Mouse (Mus musculus): Measurements from ENCODE around the gene Cdc123. TPM values are rescaled to one million over a fixed set of nuclear protein-coding genes. Genes with fewer than 3 reads are reported as not detected.

The Cdc123 gene
- polyA plus RNA-seq (2015; fragmentation: Nextera tagmentation; extraction: Ambion mirVana): 251 and 263 TPM in 2 replicates

DNA sequence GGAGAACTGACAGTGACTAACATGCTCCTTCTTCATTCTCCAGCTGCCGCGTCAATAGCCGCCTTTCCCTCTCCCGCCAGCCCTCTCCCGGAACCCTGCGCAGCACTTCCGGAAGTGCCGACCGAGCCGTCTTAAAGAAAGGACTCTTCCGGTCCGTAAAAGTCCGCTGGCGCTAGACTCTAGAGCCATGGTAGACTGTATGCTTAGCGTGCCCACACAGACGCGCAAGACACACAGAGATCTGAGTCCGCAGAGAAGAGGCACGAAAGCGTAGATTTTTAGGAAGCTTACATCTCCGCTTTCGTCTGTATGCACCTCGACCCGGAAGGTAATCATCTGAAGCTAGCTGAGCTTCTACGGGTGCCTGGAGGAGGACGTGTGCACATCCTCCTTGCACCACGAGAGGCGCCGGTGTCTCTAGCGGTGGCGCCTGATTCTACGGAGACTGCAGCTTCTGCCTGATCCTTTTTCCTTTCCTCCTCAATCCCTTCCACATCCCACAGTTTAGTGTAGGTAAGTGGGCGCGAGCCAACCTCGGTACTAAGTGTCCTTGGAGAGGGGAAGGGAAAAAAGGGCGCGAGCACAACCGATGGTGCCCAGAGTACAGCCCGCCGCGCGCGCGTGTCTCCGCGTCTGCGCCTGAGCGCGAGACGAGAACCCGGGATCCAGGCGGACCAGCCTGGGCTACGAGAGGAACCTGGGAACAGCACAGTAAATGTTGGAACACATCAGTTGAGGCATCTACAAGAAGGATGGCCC, at the start of gene Cdc123, which contains the start of gene Nudt5:
Gene Cdc123 (minus strand): TSS at position 292 of the 759 bp plus-strand sequence.
Gene Nudt5 (plus strand): TSS at position 147 of the 759 bp plus-strand sequence.
- ATAC-seq: peak; percentile 97
- WGBS: under 1% methylated on average over 52 of the region's 53 CpGs

DNA sequence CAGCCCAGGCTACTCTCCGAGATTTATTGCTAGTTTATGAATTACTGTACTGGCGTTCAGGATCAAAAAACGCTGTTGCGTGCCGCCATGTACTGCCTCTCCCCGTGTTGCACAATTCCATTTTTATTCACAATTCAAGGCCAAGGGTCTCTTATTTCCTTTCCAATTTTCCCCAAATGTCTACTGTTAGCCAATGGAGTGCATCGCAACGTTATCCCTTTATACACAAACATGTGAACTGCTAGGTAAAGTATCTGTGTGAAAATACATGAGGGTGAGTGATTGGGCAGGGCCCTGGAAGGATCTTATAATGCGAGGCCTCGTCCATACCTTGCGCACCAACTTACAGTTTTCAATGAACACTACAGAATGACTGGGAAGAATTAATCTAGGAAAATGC, 49.3 kb upstream of the Cdc123 start:
- WGBS: 45% methylated on average over 11 of the region's 11 CpGs
- Histone ChIP-seq H3K4me3 (ENCODE audit: low read depth, low read length) (peak overlapping the region; percentile 94), H3K36me3 (ENCODE audit: control insufficient read depth, insufficient read depth, low read length) (peaks cover 6% of the 10 kb centered on the region; the same call in 1 of the 2 replicates), H3K4me1 (ENCODE audit: control insufficient read depth, insufficient read depth, low read length) (peaks cover 13% of the 10 kb centered on the region), H3K27ac (ENCODE audit: low read length) (no peak overlapping the region), H3K9me3 (replicated peaks; ENCODE audit: control insufficient read depth, low read length, poor library complexity, severe bottlenecking) (no peaks in the 10 kb centered on the region), H3K9ac (ENCODE audit: low read depth, low read length) (peak overlapping the region; percentile 95), H3K4me2 (ENCODE audit: low read length) (peak overlapping the region; percentile 66), H3K27me3 (ENCODE audit: control insufficient read depth, insufficient read depth, low read depth, low read length) (no peaks in the 10 kb centered on the region)
- ATAC-seq: peak; percentile 41; the same call in 1 of the 2 replicates

More for the DNA sequence above, at the start of gene Cdc123, which contains the start of gene Nudt5:
- H3K27me3 ChIP-seq (ENCODE audit: control insufficient read depth, insufficient read depth, low read depth, low read length): no peaks in the 10 kb centered on the region
- peaks cover 12% of the 10 kb centered on the region for H3K36me3 ChIP-seq (ENCODE audit: control insufficient read depth, insufficient read depth, low read length)
- H3K4me2 ChIP-seq (ENCODE audit: low read length): peak within 1 kb of the TSS; percentile 69
- H3K4me1 ChIP-seq (ENCODE audit: control insufficient read depth, insufficient read depth, low read length): peaks cover 8% of the 10 kb centered on the region
- H3K27ac ChIP-seq (ENCODE audit: low read length): peak within 1 kb of the TSS; percentile 83
- peak within 1 kb of the TSS; percentile 54 for H3K4me3 ChIP-seq (ENCODE audit: low read depth, low read length)
- no peaks in the 10 kb centered on the region for H3K9me3 ChIP-seq (replicated peaks; ENCODE audit: control insufficient read depth, low read length, poor library complexity, severe bottlenecking)
- H3K9ac ChIP-seq (ENCODE audit: low read depth, low read length): peak within 1 kb of the TSS; percentile 71

DNA sequence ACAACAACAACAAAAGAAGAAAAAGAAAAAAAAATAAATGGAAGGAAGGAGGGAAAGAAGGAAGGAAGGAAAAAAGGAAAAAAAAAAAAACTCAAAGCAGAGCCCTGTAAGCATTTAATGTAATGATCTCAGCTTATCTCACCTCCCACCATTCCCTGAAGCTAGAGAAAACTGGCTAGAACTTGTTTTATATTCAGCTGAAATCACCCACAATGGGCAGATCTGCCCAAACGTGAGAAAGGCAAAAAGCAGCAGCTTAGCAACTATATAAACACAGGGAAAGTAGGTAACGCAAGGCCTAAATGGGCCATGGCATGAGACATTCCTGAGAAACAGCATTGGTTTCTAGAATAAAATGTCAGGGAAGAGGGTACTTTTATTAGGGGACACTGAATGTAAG, 44.4 kb upstream of the Cdc123 start:
- Histone ChIP-seq H3K9ac (ENCODE audit: low read depth, low read length) (no peak overlapping the region), H3K9me3 (replicated peaks; ENCODE audit: control insufficient read depth, low read length, poor library complexity, severe bottlenecking) (no peaks in the 10 kb centered on the region), H3K27me3 (ENCODE audit: control insufficient read depth, insufficient read depth, low read depth, low read length) (no peaks in the 10 kb centered on the region), H3K27ac (ENCODE audit: low read length) (no peak overlapping the region), H3K4me3 (ENCODE audit: low read depth, low read length) (no peak overlapping the region), H3K36me3 (ENCODE audit: control insufficient read depth, insufficient read depth, low read length) (peaks cover 12% of the 10 kb centered on the region; the same call in 1 of the 2 replicates), H3K4me2 (ENCODE audit: low read length) (no peak overlapping the region), H3K4me1 (ENCODE audit: control insufficient read depth, insufficient read depth, low read length) (peaks cover 13% of the 10 kb centered on the region)
- no peak for ATAC-seq
- 67% methylated on average over 2 of the region's 2 CpGs for WGBS

DNA sequence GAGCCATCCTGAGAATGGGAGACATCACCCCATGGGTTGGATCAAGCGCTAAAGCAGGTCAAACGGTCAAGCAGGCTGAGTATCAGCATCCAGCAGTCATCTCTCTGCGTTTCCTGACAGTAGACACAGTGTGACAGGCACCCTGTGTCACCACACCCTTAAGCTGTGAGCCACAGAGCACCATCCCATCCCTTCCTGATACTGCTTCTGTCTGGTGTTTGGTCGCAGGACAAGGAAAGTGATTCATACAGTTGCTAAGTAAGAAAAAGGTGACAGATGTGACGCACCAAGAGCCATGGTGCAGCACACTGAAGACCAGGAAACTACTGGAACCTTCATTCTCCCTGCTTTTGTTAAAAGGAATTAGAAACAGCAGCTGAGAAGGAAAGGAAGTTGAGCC, 43.9 kb upstream of the Cdc123 start:
- no peak for ATAC-seq
- H3K36me3 ChIP-seq (ENCODE audit: control insufficient read depth, insufficient read depth, low read length): peaks cover 12% of the 10 kb centered on the region; the same call in 1 of the 2 replicates

DNA sequence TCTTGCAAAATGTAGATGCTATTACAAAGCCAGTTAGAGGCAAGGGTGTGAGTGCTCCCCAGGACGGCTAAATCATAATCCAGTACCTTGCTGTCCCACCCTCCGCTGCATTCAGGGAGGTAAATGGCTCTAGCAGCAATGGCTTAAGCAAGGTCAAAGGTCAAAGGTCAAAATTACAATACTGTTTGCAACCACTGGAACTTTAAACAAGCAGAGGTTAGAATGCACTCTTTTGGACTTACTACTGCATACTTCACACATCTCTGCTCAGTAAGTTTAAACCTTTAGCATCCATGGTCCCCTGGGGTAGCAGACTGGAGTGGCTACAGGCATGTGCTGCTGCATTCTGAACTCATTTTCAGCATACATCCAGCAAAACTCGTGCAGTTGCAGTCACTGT, 32.5 kb upstream of the Cdc123 start:
- H3K36me3 ChIP-seq (ENCODE audit: control insufficient read depth, insufficient read depth, low read length): peaks cover 36% of the 10 kb centered on the region
- no peak overlapping the region for H3K9ac ChIP-seq (ENCODE audit: low read depth, low read length)
- ATAC-seq: no peak

More for the DNA sequence above, 43.9 kb upstream of the Cdc123 start:
- H3K4me2 ChIP-seq (ENCODE audit: low read length): no peak overlapping the region
- H3K27ac ChIP-seq (ENCODE audit: low read length): no peak overlapping the region
- no peaks in the 10 kb centered on the region for H3K27me3 ChIP-seq (ENCODE audit: control insufficient read depth, insufficient read depth, low read depth, low read length)
- no peak overlapping the region for H3K4me3 ChIP-seq (ENCODE audit: low read depth, low read length)
- WGBS: 94% methylated on average over 5 of the region's 5 CpGs
- no peak overlapping the region for H3K9ac ChIP-seq (ENCODE audit: low read depth, low read length)
- H3K4me1 ChIP-seq (ENCODE audit: control insufficient read depth, insufficient read depth, low read length): peaks cover 9% of the 10 kb centered on the region
- H3K9me3 ChIP-seq (replicated peaks; ENCODE audit: control insufficient read depth, low read length, poor library complexity, severe bottlenecking): no peaks in the 10 kb centered on the region

DNA sequence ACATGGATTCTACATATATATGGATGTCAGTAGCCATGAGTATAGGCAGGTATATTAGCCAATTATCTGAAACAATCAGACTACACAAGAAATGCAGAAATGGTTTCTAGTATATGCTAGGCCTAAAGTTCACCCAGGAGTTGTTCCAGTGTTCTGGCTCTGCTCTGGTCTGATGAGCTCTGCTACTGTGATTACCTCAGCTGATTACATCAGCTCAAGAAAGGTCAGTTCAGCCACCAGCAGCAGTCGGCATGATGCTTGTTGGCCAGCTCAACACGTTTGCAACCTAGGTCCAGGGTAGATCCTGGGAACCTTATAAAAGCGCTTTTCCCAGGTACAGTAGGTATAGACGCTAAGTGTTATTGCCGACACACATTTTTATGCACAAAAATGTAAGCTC, 24.8 kb upstream of the Cdc123 start:
- Histone ChIP-seq H3K36me3 (ENCODE audit: control insufficient read depth, insufficient read depth, low read length) (peaks cover 28% of the 10 kb centered on the region), H3K4me1 (ENCODE audit: control insufficient read depth, insufficient read depth, low read length) (no peaks in the 10 kb centered on the region), H3K9ac (ENCODE audit: low read depth, low read length) (no peak overlapping the region), H3K9me3 (replicated peaks; ENCODE audit: control insufficient read depth, low read length, poor library complexity, severe bottlenecking) (no peaks in the 10 kb centered on the region), H3K27me3 (ENCODE audit: control insufficient read depth, insufficient read depth, low read depth, low read length) (no peaks in the 10 kb centered on the region), H3K27ac (ENCODE audit: low read length) (no peak overlapping the region), H3K4me3 (ENCODE audit: low read depth, low read length) (no peak overlapping the region), H3K4me2 (ENCODE audit: low read length) (no peak overlapping the region)
- WGBS: 93% methylated on average over 5 of the region's 5 CpGs
- no peak for ATAC-seq

More for the DNA sequence above, 32.5 kb upstream of the Cdc123 start:
- Histone ChIP-seq H3K4me2 (ENCODE audit: low read length) (no peak overlapping the region), H3K27ac (ENCODE audit: low read length) (no peak overlapping the region), H3K4me1 (ENCODE audit: control insufficient read depth, insufficient read depth, low read length) (no peaks in the 10 kb centered on the region), H3K27me3 (ENCODE audit: control insufficient read depth, insufficient read depth, low read depth, low read length) (no peaks in the 10 kb centered on the region), H3K9me3 (replicated peaks; ENCODE audit: control insufficient read depth, low read length, poor library complexity, severe bottlenecking) (no peaks in the 10 kb centered on the region), H3K4me3 (ENCODE audit: low read depth, low read length) (no peak overlapping the region)
- 75% methylated on average over 3 of the region's 3 CpGs for WGBS

DNA sequence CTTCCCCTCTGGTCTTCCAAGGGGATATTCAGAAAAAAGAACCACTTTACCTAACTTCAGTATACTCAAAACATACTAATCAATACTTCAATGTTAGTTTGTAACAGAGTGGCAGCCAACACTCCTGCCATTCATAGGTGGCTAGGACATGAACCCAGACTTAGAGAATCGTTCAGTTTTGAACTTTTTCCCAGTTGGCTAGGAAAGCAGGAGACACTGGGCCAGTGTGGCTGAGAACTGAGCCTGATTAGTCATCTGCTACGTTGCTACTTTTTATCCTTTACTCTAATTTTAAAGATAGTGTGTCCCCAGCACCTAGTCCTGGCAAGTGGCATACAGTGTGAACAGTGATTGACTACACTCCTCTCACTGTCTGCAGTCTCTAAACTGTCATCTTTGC, 22.7 kb upstream of the Cdc123 start:
- 92% methylated on average over 2 of the region's 2 CpGs for WGBS
- ATAC-seq: no peak
- Histone ChIP-seq H3K4me2 (ENCODE audit: low read length) (no peak overlapping the region), H3K27ac (ENCODE audit: low read length) (no peak overlapping the region), H3K9ac (ENCODE audit: low read depth, low read length) (no peak overlapping the region), H3K4me3 (ENCODE audit: low read depth, low read length) (no peak overlapping the region), H3K27me3 (ENCODE audit: control insufficient read depth, insufficient read depth, low read depth, low read length) (no peaks in the 10 kb centered on the region), H3K9me3 (replicated peaks; ENCODE audit: control insufficient read depth, low read length, poor library complexity, severe bottlenecking) (no peaks in the 10 kb centered on the region), H3K36me3 (ENCODE audit: control insufficient read depth, insufficient read depth, low read length) (peaks cover 24% of the 10 kb centered on the region), H3K4me1 (ENCODE audit: control insufficient read depth, insufficient read depth, low read length) (no peaks in the 10 kb centered on the region)

DNA sequence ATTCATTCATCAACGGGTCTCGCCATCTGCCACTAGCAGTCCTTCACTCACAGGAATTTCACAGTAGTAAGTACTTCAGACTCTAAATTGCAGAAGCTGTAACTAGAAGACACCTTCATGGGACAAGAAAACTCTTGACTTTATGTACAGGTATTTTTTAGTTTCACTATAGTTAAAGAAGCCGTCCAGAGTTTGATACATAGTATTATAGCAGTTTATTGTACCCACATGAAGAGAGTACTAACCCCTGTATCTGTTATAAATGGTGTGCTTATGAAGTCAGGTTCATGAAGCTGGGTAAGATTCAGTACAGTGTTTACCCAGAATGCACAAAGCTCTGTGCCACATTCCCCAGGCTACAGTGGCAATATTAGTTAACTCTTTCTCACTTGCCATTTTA, 17.9 kb upstream of the Cdc123 start, which contains the start of gene Gm13199:
Gene Gm13199 (minus strand): TSS at position 101 of the 400 bp plus-strand sequence.
- no peak within 1 kb of the TSS for H3K9ac ChIP-seq (ENCODE audit: low read depth, low read length)
- no peak within 1 kb of the TSS for H3K4me2 ChIP-seq (ENCODE audit: low read length)
- ATAC-seq: no peak
- H3K27ac ChIP-seq (ENCODE audit: low read length): no peak within 1 kb of the TSS
- WGBS: 96% methylated on average over 3 of the region's 3 CpGs
- no peaks in the 10 kb centered on the region for H3K4me1 ChIP-seq (ENCODE audit: control insufficient read depth, insufficient read depth, low read length)
- H3K27me3 ChIP-seq (ENCODE audit: control insufficient read depth, insufficient read depth, low read depth, low read length): no peaks in the 10 kb centered on the region
- H3K36me3 ChIP-seq (ENCODE audit: control insufficient read depth, insufficient read depth, low read length): peaks cover 24% of the 10 kb centered on the region
- no peak within 1 kb of the TSS for H3K4me3 ChIP-seq (ENCODE audit: low read depth, low read length)
- no peaks in the 10 kb centered on the region for H3K9me3 ChIP-seq (replicated peaks; ENCODE audit: control insufficient read depth, low read length, poor library complexity, severe bottlenecking)

DNA sequence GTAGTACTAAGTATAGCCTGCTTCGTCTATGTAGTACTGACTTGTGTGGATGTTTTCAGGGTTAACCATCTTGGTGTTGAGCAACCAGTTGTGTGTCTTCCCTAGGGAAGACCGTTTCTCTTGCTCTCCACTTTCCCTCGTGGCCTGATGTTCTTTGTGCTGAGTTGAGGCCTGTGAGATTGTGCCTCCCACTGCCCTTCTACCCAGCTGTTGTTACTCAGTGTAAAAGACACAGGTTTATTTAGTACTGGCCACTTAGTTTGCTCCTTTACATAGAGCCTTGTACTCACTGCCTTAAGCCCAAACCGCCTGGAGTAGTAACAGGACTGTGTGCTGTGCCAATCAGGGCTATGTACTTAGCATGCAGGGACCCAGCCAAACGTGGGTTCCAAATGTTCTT, 6.9 kb upstream of the Cdc123 start:
- H3K9ac ChIP-seq (ENCODE audit: low read depth, low read length): no peak overlapping the region
- H3K27me3 ChIP-seq (ENCODE audit: control insufficient read depth, insufficient read depth, low read depth, low read length): no peaks in the 10 kb centered on the region
- no peak overlapping the region for H3K27ac ChIP-seq (ENCODE audit: low read length)
- H3K4me3 ChIP-seq (ENCODE audit: low read depth, low read length): no peak overlapping the region
- WGBS: 88% methylated on average over 5 of the region's 5 CpGs
- no peak for ATAC-seq
- no peaks in the 10 kb centered on the region for H3K36me3 ChIP-seq (ENCODE audit: control insufficient read depth, insufficient read depth, low read length)
- H3K4me1 ChIP-seq (ENCODE audit: control insufficient read depth, insufficient read depth, low read length): no peaks in the 10 kb centered on the region
- H3K9me3 ChIP-seq (replicated peaks; ENCODE audit: control insufficient read depth, low read length, poor library complexity, severe bottlenecking): no peaks in the 10 kb centered on the region
- no peak overlapping the region for H3K4me2 ChIP-seq (ENCODE audit: low read length)
